Mouse (Mus musculus): ENCODE results near the gene Lsamp.

DNA sequence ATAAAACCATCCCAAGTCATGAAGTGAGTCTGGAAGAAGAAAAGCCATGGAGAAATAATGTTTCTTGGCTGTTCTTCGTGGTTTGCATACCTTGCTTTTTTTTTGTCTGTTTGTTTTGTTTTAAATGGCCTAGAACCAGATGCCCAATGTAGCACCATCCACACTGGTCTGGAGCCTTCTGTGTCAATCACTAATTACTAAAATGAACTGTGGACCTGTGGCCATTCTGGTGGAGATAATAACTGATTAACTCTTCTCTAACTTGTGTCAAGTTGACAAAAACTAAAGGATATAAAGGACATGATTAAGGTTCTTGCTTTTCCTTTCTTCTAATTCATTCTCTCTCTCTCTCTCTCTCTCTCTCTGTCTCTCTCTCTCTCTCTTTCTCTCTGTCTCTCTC is 1359.3 kb downstream of the Lsamp start:
- TF ChIP-seq CTCF (IDR thresholded peaks at IDR 0.05; ENCODE audit: low read depth) = no peak
- TF ChIP-seq EP300 (IDR thresholded peaks at IDR 0.05; ENCODE audit: low read depth) = no peak
